Comparison of ENCODE assay signal across 19 mouse cellular contexts in genomic region chr5:72832904-72833765, GRCm38 (mm10). TPM values are rescaled to one million over a fixed set of nuclear protein-coding genes. Genes with fewer than 3 reads are reported as not detected.
A peak's percentile ranks its signal among the peaks of the same experiment; 100 is the strongest.
DNase-seq lines count a peak whose midpoint lies in the region; ATAC-seq lines count a peak whose summit lies in the region.
"Had no signal": no experiment of that assay in that cellular context is flagged by ENCODE, and none has a peak within 500 bp of the region (broad histone marks: within the 10 kb centered on the region; RNA-seq: fewer than 3 reads in every experiment).

No protein-coding gene starts in this region.

- H3K4me3 ChIP-seq in lung, embryonic 15.5 days: no peak overlapping the region
- H3K4me3 ChIP-seq in intestine, embryonic 16.5 days (ENCODE audit: low read length): no peak overlapping the region
- H3K4me3 ChIP-seq: hindbrain, embryonic 13.5 days; limb, embryonic 10.5 days; neural tube, embryonic 12.5 days had no signal

- H3K9ac ChIP-seq in lung, embryonic 15.5 days: no peak overlapping the region
- H3K9ac ChIP-seq in intestine, embryonic 16.5 days (ENCODE audit: low read depth, low read length): no peak overlapping the region; the same call in 1 of the 2 replicates
- H3K9ac ChIP-seq: hindbrain, embryonic 13.5 days; neural tube, embryonic 12.5 days had no signal

- peak; percentile 31 for DNase-seq in adrenal gland, adult 2 months
- no peak for DNase-seq in adrenal gland, postnatal 4 days (ENCODE audit: low spot score in 2 of 2)
- DNase-seq in lung, postnatal 25 days (ENCODE audit: low spot score): no peak
- no peak for DNase-seq in spleen, adult 12 weeks (ENCODE audit: low spot score)
- no peak for DNase-seq in natural killer cell, adult 2 months (ENCODE audit: low spot score in 2 of 2)
- DNase-seq: adrenal gland, postnatal 10 days; cerebellum, adult 8-10 months; gastrocnemius, postnatal 10 days; heart, postnatal 10 days; kidney, postnatal 10 days; right cerebral cortex, postnatal 14 days; thymus, postnatal 4 days had no signal

- no peaks in the 10 kb centered on the region for H3K36me3 ChIP-seq in lung, embryonic 15.5 days
- no peaks in the 10 kb centered on the region for H3K36me3 ChIP-seq in intestine, embryonic 16.5 days (ENCODE audit: control insufficient read depth, insufficient read depth, low read length)
- H3K36me3 ChIP-seq: hindbrain, embryonic 13.5 days; limb, embryonic 10.5 days; neural tube, embryonic 12.5 days had no signal

- no peaks in the 10 kb centered on the region for H3K9me3 ChIP-seq in lung, embryonic 15.5 days
- no peaks in the 10 kb centered on the region for H3K9me3 ChIP-seq in intestine, embryonic 16.5 days (ENCODE audit: control insufficient read depth, low read length)
- H3K9me3 ChIP-seq: limb, embryonic 10.5 days; neural tube, embryonic 12.5 days had no signal

- no peak overlapping the region for H3K4me2 ChIP-seq in lung, embryonic 15.5 days
- peak overlapping the region; percentile 23; the same call in 1 of the 2 replicates for H3K4me2 ChIP-seq in intestine, embryonic 16.5 days (ENCODE audit: low read depth, low read length)
- H3K4me2 ChIP-seq: hindbrain, embryonic 13.5 days; neural tube, embryonic 12.5 days had no signal

- no peak overlapping the region for H3K27ac ChIP-seq in lung, embryonic 15.5 days
- H3K27ac ChIP-seq in intestine, embryonic 16.5 days (ENCODE audit: low read length): peak overlapping the region; percentile 59
- H3K27ac ChIP-seq: hindbrain, embryonic 13.5 days; limb, embryonic 10.5 days; neural tube, embryonic 12.5 days had no signal

- 51% methylated on average over 15 of the region's 15 CpGs for WGBS in lung, embryonic 15.5 days
- WGBS in intestine, embryonic 16.5 days: 68% methylated on average over 15 of the region's 15 CpGs

- ATAC-seq in lung, embryonic 15.5 days (ENCODE audit: borderline replicate concordance, extremely low read depth, low FRiP score, low TSS enrichment): 0 out of 2 replicates have a peak, but pooled peaks have one; percentile 42
- peak; percentile 65; the same call in 1 of the 2 replicates for ATAC-seq in intestine, embryonic 16.5 days
- peak; percentile 53 for ATAC-seq in megakaryocyte progenitor cell, adult 5-6 weeks (replicated peaks; ENCODE audit: poor library complexity)

- no peaks in the 10 kb centered on the region for H3K4me1 ChIP-seq in lung, embryonic 15.5 days
- H3K4me1 ChIP-seq in intestine, embryonic 16.5 days (ENCODE audit: control insufficient read depth, insufficient read depth, low read length): peaks cover 10% of the 10 kb centered on the region
- H3K4me1 ChIP-seq: hindbrain, embryonic 13.5 days; neural tube, embryonic 12.5 days had no signal

- H3K27me3 ChIP-seq in lung, embryonic 15.5 days: no peaks in the 10 kb centered on the region
- H3K27me3 ChIP-seq in intestine, embryonic 16.5 days (replicated peaks; ENCODE audit: control insufficient read depth, insufficient read depth, low read length): no peaks in the 10 kb centered on the region
- H3K27me3 ChIP-seq: CH12.LX; hindbrain, embryonic 13.5 days; neural tube, embryonic 12.5 days had no signal

RNA-seq across cellular contexts. Expression of gene Tec, which starts 35.1 kb away (rescaled TPM):
- total RNA-seq in adrenal gland, adult 2 months (2021): 1 to 10 TPM; 2.9 to 3.1 TPM
- 0.26 and 0.51 TPM in 2 replicates for polyA plus RNA-seq in adrenal gland, adult 2 months (2012; rRNA removed)
- total RNA-seq in adrenal gland, postnatal 4 days (2021): 1 to 10 TPM; 3.2 to 5.0 TPM
- 4.4 and 4.6 TPM in 2 replicates for polyA plus RNA-seq in lung, embryonic 15.5 days (2015; fragmentation: Nextera tagmentation; extraction: Ambion mirVana)
- polyA plus RNA-seq in intestine, embryonic 16.5 days (2015; fragmentation: Nextera tagmentation; extraction: Ambion mirVana): 14.9 and 15.0 TPM in 2 replicates
- total RNA-seq in megakaryocyte progenitor cell, adult 5-6 weeks (2015): 23.4 and 23.5 TPM in 2 replicates
- 33.4 and 42.2 TPM in 2 replicates for total RNA-seq in megakaryocyte progenitor cell, adult 5-6 weeks (2017)

Comparison
In these comparisons a context has a peak if more than half of its experiments do, and no peak if none do; other contexts are left out.
1. RNA of gene Tec, which starts 35.1 kb away (total RNA-seq): 23.4 to 42.2 TPM in megakaryocyte progenitor cell, adult 5-6 weeks; 3.2 to 5.0 TPM in adrenal gland, postnatal 4 days and 2.9 to 3.1 TPM in adrenal gland, adult 2 months; every median in the first group is over 4 times any median in the second.
2. Peak in every context shown above with its lines, with median percentiles within 50 percentile points of each other: ATAC-seq.